Comparison of ENCODE assay signal across 8 mouse cellular contexts in the genomic region with DNA sequence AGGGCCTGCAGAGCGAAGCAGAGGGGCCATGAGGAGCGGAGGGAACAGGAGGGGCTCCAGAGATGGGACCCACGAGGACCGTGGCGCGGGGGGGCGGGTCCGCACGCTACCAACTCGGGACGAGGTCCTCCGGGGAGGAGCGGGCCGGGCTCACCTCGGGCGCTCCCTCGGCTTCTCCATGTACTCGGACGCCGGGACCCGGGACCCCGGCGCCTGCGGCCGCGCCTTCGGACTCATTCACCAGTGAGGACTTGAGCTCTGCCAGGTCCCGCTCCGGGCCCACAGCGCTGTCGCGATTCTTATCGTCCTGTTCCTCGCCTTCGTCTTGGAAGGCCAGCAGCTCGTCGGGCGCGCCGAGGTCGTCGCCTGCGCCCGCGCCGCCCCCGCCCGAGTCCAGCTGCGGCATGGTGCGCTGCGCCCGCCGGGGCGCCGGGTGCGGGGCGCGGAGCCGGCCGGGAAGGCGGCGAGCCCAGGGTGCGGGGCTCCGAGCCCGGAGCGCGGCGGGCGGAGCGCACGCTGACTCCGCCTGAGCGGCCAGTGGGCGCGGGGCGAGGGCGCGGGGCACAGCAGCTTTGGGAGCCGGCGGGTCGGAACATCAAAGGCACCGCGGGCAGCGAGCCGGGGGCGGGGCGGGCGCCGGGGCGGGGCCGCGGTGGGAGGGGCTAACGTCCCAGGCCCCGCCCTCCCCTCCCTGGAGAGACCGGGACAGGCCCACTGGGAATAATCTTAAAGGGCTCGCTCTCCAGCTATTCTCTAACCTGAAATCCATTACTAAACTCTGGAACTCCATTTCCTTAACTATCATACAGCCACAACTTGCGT. TPM values are rescaled to one million over a fixed set of nuclear protein-coding genes. Genes with fewer than 3 reads are reported as not detected.
A peak's percentile ranks its signal among the peaks of the same experiment; 100 is the strongest.
DNase-seq lines count a peak whose midpoint lies in the region; ATAC-seq lines count a peak whose summit lies in the region.

Gene Tcf7 (minus strand): TSS at position 241 of the 822 bp plus-strand sequence.

- WGBS in embryonic facial prominence, embryonic 10.5 days = under 1% methylated on average over 97 of the region's 97 CpGs
- WGBS in heart, embryonic 16.5 days = under 1% methylated on average over 68 of the region's 97 CpGs

- H3K27ac ChIP-seq in embryonic facial prominence, embryonic 10.5 days (replicated peaks) = peak within 1 kb of the TSS; percentile 82
- H3K27ac ChIP-seq in heart, embryonic 16.5 days (ENCODE audit: low read length) = peak within 1 kb of the TSS; percentile 20; the same call in 1 of the 2 replicates

- peak within 1 kb of the TSS; percentile 81 for H3K9ac ChIP-seq in heart, embryonic 16.5 days (ENCODE audit: low read length)

- H3K4me1 ChIP-seq in embryonic facial prominence, embryonic 10.5 days = peaks cover 59% of the 10 kb centered on the region
- H3K4me1 ChIP-seq in heart, embryonic 16.5 days (ENCODE audit: control insufficient read depth, insufficient read depth, low read length) = peaks cover 15% of the 10 kb centered on the region

- no peaks in the 10 kb centered on the region for H3K9me3 ChIP-seq in embryonic facial prominence, embryonic 10.5 days
- H3K9me3 ChIP-seq in heart, embryonic 16.5 days (replicated peaks; ENCODE audit: control insufficient read depth, low read length) = no peaks in the 10 kb centered on the region

- DNase-seq in right cerebral cortex, adult 18-20 months = peak; percentile 36
- DNase-seq in right cerebral cortex, postnatal 36 days (ENCODE audit: low spot score in 2 of 2) = no peak
- DNase-seq in embryonic facial prominence, embryonic 10.5 days (ENCODE audit: low spot score) = peak; percentile 89
- DNase-seq in kidney, postnatal 10 days = peak; percentile 87
- peak; percentile 79 for DNase-seq in lung, postnatal 14 days
- peak; percentile 62 for DNase-seq in retina, postnatal 7 days (ENCODE audit: low read depth, low spot score)
- no peak for DNase-seq in c-Kit-positive CD71-positive TER-119-positive erythroid progenitor cells, embryonic 14.5 days (ENCODE audit: low spot score)

- peaks cover 74% of the 10 kb centered on the region for H3K27me3 ChIP-seq in embryonic facial prominence, embryonic 10.5 days (replicated peaks; ENCODE audit: low read depth, poor library complexity, severe bottlenecking)
- peaks cover 16% of the 10 kb centered on the region for H3K27me3 ChIP-seq in heart, embryonic 16.5 days (ENCODE audit: control insufficient read depth, insufficient read depth, low read length)

- H3K4me2 ChIP-seq in heart, embryonic 16.5 days (ENCODE audit: low read depth, low read length) = peak within 1 kb of the TSS; percentile 97

- H3K4me3 ChIP-seq in embryonic facial prominence, embryonic 10.5 days = peak within 1 kb of the TSS; percentile 72
- H3K4me3 ChIP-seq in heart, embryonic 16.5 days (ENCODE audit: low read length) = peak within 1 kb of the TSS; percentile 76

- 0 out of 2 replicates have a peak, but pooled peaks cover 6% of the 10 kb centered on the region for H3K36me3 ChIP-seq in embryonic facial prominence, embryonic 10.5 days (replicated peaks)
- H3K36me3 ChIP-seq in heart, embryonic 16.5 days (ENCODE audit: control insufficient read depth, insufficient read depth) = no peaks in the 10 kb centered on the region

- ATAC-seq in heart, embryonic 16.5 days (replicated peaks; ENCODE audit: extremely low read depth, insufficient read depth, low FRiP score) = peak; percentile 76

RNA-seq across cellular contexts. Expression of gene Tcf7, which starts in this region (rescaled TPM):
- 11.3 and 13.0 TPM in 2 replicates for polyA plus RNA-seq in embryonic facial prominence, embryonic 10.5 days (2016; fragmentation: Nextera tagmentation; extraction: Ambion mirVana)
- 29.0 and 65.0 TPM in 2 replicates for polyA plus RNA-seq in heart, embryonic 16.5 days (2015; fragmentation: Nextera tagmentation; extraction: Ambion mirVana)

Comparison
In these comparisons a context has a peak if more than half of its experiments do, and no peak if none do; other contexts are left out.
1. DNase-seq: peak in right cerebral cortex, adult 18-20 months (single experiment), embryonic facial prominence, embryonic 10.5 days (single experiment), kidney, postnatal 10 days (single experiment), lung, postnatal 14 days (single experiment) and retina, postnatal 7 days (single experiment); none in right cerebral cortex, postnatal 36 days (0 of 2) and c-Kit-positive CD71-positive TER-119-positive erythroid progenitor cells, embryonic 14.5 days (single experiment).